Mouse (Mus musculus): ENCODE results near the gene Klk1b5. TPM values are rescaled to one million over a fixed set of nuclear protein-coding genes. Genes with fewer than 3 reads are reported as not detected.
"Not testable (repeated sequence)": the region's sequence is repeated elsewhere in the genome, so short reads cannot be mapped to it uniquely, and the experiment has no call there.

The Klk1b5 gene
- total RNA-seq (2014; rRNA removed; ENCODE audit: low replicate concordance) (not detected in 2 replicates), polyA plus RNA-seq (2015; fragmentation: Nextera tagmentation; extraction: Ambion mirVana) (not detected in 2 replicates)

GRCm38 (mm10) chr7:44215645-44216044 is at the start of gene Klk1b5:
Klk1b5 (plus strand) TSS chr7:44215945.
- Histone ChIP-seq H3K9ac (replicated peaks; ENCODE audit: low read depth, low read length) (no peak within 1 kb of the TSS), H3K4me2 (ENCODE audit: low read depth, low read length) (no peak within 1 kb of the TSS), H3K27ac (ENCODE audit: low read depth) (no peak within 1 kb of the TSS), H3K4me3 (ENCODE audit: low read depth, low read length) (no peak within 1 kb of the TSS), H3K27me3 (ENCODE audit: control insufficient read depth, insufficient read depth, low read length) (no peaks in the 10 kb centered on the region), H3K4me1 (ENCODE audit: control insufficient read depth, insufficient read depth) (no peaks in the 10 kb centered on the region), H3K36me3 (replicated peaks; ENCODE audit: control insufficient read depth, insufficient read depth, low read length) (no peaks in the 10 kb centered on the region), H3K9me3 (replicated peaks; ENCODE audit: control insufficient read depth, low read length) (no peaks in the 10 kb centered on the region)
- DNase-seq (ENCODE audit: low spot score) (no peak), ATAC-seq (ENCODE audit: insufficient read depth, low read depth) (no peak)
- WGBS, result 57% methylated on average over 1 of the region's 1 CpGs
- no peak for TF ChIP-seq CTCF (IDR thresholded peaks at IDR 0.05; ENCODE audit: low read depth)
- TF ChIP-seq EP300 (IDR thresholded peaks at IDR 0.05; ENCODE audit: low read depth), result no peak

DNA sequence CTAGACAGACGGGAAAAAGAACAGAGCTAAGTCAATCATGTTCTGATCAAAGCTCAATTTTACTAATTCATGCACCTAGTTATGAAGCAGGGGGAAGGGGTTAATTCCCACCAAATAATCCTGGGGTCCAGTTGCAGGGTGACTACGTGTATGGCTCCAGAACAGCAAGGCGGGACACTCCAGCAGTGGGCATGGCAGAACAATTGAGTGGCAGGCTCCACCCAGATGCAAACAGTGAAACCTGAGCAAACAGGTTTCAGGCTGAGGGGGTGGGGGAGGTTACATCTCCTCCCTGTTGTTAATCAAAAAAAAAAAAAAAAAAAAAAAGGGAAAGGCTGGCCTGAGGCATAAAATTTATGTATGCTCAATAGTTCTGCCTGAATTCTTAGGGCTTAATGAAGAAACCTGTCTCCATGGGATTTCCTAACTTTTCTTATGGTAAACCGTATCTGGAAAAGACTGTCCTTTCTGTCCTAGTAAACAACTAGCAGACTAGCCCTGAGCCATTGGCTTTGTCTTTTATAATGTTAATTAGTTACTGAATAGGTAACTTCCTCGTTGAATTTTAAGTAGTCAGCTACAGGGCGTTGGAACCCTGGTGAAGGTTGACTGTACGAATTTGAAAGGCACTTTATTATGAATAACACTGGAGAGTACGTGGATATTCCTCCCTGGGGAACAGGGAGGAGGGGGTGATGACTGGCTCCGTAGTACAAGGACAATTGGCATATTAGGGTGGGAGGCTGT is 36.3 kb upstream of the Klk1b5 start:
- ATAC-seq (ENCODE audit: insufficient read depth, low read depth) (no peak), DNase-seq (ENCODE audit: low spot score) (no peak)
- no peaks in the 10 kb centered on the region for H3K27me3 ChIP-seq (ENCODE audit: control insufficient read depth, insufficient read depth, low read length)
- no peak overlapping the region for H3K9ac ChIP-seq (replicated peaks; ENCODE audit: low read depth, low read length)
- H3K36me3 ChIP-seq (replicated peaks; ENCODE audit: control insufficient read depth, insufficient read depth, low read length), result no peaks in the 10 kb centered on the region
- H3K4me2 ChIP-seq (ENCODE audit: low read depth, low read length), result no peak overlapping the region
- H3K27ac ChIP-seq (ENCODE audit: low read depth), result no peak overlapping the region
- H3K4me1 ChIP-seq (ENCODE audit: control insufficient read depth, insufficient read depth), result no peaks in the 10 kb centered on the region
- WGBS, result 72% methylated on average over 9 of the region's 9 CpGs
- no peaks in the 10 kb centered on the region for H3K9me3 ChIP-seq (replicated peaks; ENCODE audit: control insufficient read depth, low read length)
- H3K4me3 ChIP-seq (ENCODE audit: low read depth, low read length), result no peak overlapping the region
- TF ChIP-seq EP300 (IDR thresholded peaks at IDR 0.05; ENCODE audit: low read depth) (no peak), CTCF (IDR thresholded peaks at IDR 0.05; ENCODE audit: low read depth) (no peak)

DNA sequence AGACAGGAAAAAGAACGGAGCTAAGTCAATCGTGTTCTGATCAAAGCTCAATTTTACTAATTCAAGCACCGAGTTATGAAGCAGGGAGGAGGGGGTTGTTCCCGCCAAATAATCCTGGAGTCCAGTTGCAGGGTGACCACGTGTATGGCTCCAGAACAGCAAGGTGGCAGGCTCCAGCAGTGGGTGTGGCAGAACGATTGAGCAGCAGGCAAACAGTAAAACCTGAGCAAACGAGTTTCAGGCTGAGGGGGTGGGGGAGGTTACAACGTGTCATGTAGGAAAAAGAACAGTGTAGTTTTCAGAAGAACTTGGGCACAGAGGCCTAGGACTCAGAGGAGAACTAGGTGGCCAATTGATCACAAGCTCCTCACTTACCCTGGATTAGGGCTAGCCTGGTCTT is 29.2 kb upstream of the Klk1b5 start:
- H3K27me3 ChIP-seq (ENCODE audit: control insufficient read depth, insufficient read depth, low read length); H3K9ac ChIP-seq (replicated peaks; ENCODE audit: low read depth, low read length); H3K9me3 ChIP-seq (replicated peaks; ENCODE audit: control insufficient read depth, low read length); H3K4me1 ChIP-seq (ENCODE audit: control insufficient read depth, insufficient read depth); H3K36me3 ChIP-seq (replicated peaks; ENCODE audit: control insufficient read depth, insufficient read depth, low read length); H3K27ac ChIP-seq (ENCODE audit: low read depth); ATAC-seq (ENCODE audit: insufficient read depth, low read depth); H3K4me2 ChIP-seq (ENCODE audit: low read depth, low read length); DNase-seq (ENCODE audit: low spot score); H3K4me3 ChIP-seq (ENCODE audit: low read depth, low read length): not testable (repeated sequence)
- WGBS, result 65% methylated on average over 8 of the region's 8 CpGs

- not testable (repeated sequence) for ATAC-seq (ENCODE audit: insufficient read depth, low read depth); H3K4me3 ChIP-seq (ENCODE audit: low read depth, low read length); H3K9ac ChIP-seq (replicated peaks; ENCODE audit: low read depth, low read length); H3K27ac ChIP-seq (ENCODE audit: low read depth); H3K9me3 ChIP-seq (replicated peaks; ENCODE audit: control insufficient read depth, low read length); H3K27me3 ChIP-seq (ENCODE audit: control insufficient read depth, insufficient read depth, low read length); H3K36me3 ChIP-seq (replicated peaks; ENCODE audit: control insufficient read depth, insufficient read depth, low read length); H3K4me2 ChIP-seq (ENCODE audit: low read depth, low read length); H3K4me1 ChIP-seq (ENCODE audit: control insufficient read depth, insufficient read depth); DNase-seq (ENCODE audit: low spot score)
These were observed 27.8 kb upstream of the Klk1b5 start, which contains the start of gene Klk1b24 for GRCm38 (mm10) chr7:44187936-44188335. Klk1b24 (plus strand) TSS chr7:44188236.

- H3K9ac ChIP-seq (replicated peaks; ENCODE audit: low read depth, low read length); H3K27me3 ChIP-seq (ENCODE audit: control insufficient read depth, insufficient read depth, low read length); H3K27ac ChIP-seq (ENCODE audit: low read depth); ATAC-seq (ENCODE audit: insufficient read depth, low read depth); H3K9me3 ChIP-seq (replicated peaks; ENCODE audit: control insufficient read depth, low read length); H3K4me1 ChIP-seq (ENCODE audit: control insufficient read depth, insufficient read depth); H3K4me2 ChIP-seq (ENCODE audit: low read depth, low read length); DNase-seq (ENCODE audit: low spot score); H3K4me3 ChIP-seq (ENCODE audit: low read depth, low read length); H3K36me3 ChIP-seq (replicated peaks; ENCODE audit: control insufficient read depth, insufficient read depth, low read length): not testable (repeated sequence)
- WGBS, result 81% methylated on average over 1 of the region's 1 CpGs
These were observed 22.3 kb upstream of the Klk1b5 start for GRCm38 (mm10) chr7:44193466-44193865.

GRCm38 (mm10) chr7:44197891-44198290 is 17.9 kb upstream of the Klk1b5 start, which contains the start of gene Klk1b3:
Klk1b3 (plus strand) TSS chr7:44198191.
- Histone ChIP-seq H3K4me2 (ENCODE audit: low read depth, low read length) (no peak within 1 kb of the TSS), H3K4me1 (ENCODE audit: control insufficient read depth, insufficient read depth) (no peaks in the 10 kb centered on the region), H3K9me3 (replicated peaks; ENCODE audit: control insufficient read depth, low read length) (no peaks in the 10 kb centered on the region), H3K36me3 (replicated peaks; ENCODE audit: control insufficient read depth, insufficient read depth, low read length) (no peaks in the 10 kb centered on the region), H3K9ac (replicated peaks; ENCODE audit: low read depth, low read length) (no peak within 1 kb of the TSS), H3K27ac (ENCODE audit: low read depth) (no peak within 1 kb of the TSS), H3K4me3 (ENCODE audit: low read depth, low read length) (no peak within 1 kb of the TSS), H3K27me3 (ENCODE audit: control insufficient read depth, insufficient read depth, low read length) (no peaks in the 10 kb centered on the region)
- DNase-seq (ENCODE audit: low spot score) (no peak), ATAC-seq (ENCODE audit: insufficient read depth, low read depth) (no peak)
- 41% methylated on average over 3 of the region's 3 CpGs for WGBS
- TF ChIP-seq EP300 (IDR thresholded peaks at IDR 0.05; ENCODE audit: low read depth), result no peak
- TF ChIP-seq CTCF (IDR thresholded peaks at IDR 0.05; ENCODE audit: low read depth), result no peak

GRCm38 (mm10) chr7:44207135-44207534 is 8.6 kb upstream of the Klk1b5 start, which contains the start of gene Klk1b4:
Klk1b4 (plus strand) TSS chr7:44207435.
- not testable (repeated sequence) for DNase-seq (ENCODE audit: low spot score); ATAC-seq (ENCODE audit: insufficient read depth, low read depth)
- 26% methylated on average over 3 of the region's 3 CpGs for WGBS

More at GRCm38 (mm10) chr7:44207135-44207534, 8.6 kb upstream of the Klk1b5 start, which contains the start of gene Klk1b4:
- H3K9ac ChIP-seq (replicated peaks; ENCODE audit: low read depth, low read length); H3K4me1 ChIP-seq (ENCODE audit: control insufficient read depth, insufficient read depth); H3K4me3 ChIP-seq (ENCODE audit: low read depth, low read length); H3K36me3 ChIP-seq (replicated peaks; ENCODE audit: control insufficient read depth, insufficient read depth, low read length); H3K4me2 ChIP-seq (ENCODE audit: low read depth, low read length); H3K27ac ChIP-seq (ENCODE audit: low read depth); H3K27me3 ChIP-seq (ENCODE audit: control insufficient read depth, insufficient read depth, low read length); H3K9me3 ChIP-seq (replicated peaks; ENCODE audit: control insufficient read depth, low read length): not testable (repeated sequence)
